Mouse (Mus musculus): ENCODE measurements around the gene Vangl1.
A peak's percentile ranks its signal among the peaks of the same experiment; 100 is the strongest.

The Vangl1 gene

DNA sequence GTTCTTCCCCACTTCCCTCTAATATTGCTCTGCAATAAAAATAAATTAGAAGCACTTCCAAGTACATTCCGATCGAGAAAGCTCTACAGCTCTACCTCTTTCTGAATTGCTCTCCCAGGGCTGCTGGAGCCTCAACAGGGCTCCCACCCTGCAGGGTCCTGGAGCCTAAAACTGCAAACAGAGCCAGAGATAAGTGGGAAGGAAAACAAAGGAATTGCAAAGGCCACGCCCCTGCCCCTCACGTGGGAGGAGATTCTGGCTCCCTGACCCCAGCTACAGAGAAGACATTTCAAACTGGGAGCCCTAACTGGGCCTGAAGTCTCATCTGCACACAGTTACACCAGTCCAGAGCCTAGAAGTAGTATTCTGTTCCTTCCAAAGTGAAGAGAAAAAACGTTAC, 6.7 kb downstream of the Vangl1 start:
- no peak for DNase-seq (ENCODE audit: low read depth)

- no peak for DNase-seq (ENCODE audit: low read depth)
These were observed 7.3 kb downstream of the Vangl1 start for GRCm38 (mm10) chr3:102197152-102197551.

- DNase-seq (ENCODE audit: low read depth): no peak
These were observed 8.3 kb downstream of the Vangl1 start for GRCm38 (mm10) chr3:102196166-102196565.

DNA sequence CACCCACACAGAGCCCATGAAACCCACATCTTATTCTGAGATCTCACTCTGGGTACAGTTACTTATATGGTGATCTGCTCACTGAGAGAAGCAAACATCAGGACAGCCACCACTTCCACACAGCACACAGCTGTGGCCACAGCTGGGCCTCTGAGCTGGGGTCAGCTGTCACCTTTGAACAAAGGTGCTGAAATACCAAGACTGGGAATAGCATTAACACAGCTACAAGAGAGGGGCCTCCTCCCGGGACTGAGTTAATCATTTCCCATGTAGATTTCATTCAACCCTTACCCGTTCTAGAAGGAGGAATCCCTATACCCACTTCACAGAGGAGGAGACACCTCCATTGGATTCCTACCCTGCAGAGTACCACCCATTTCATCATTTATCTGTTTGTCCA, 8.7 kb downstream of the Vangl1 start:
- DNase-seq (ENCODE audit: low read depth): no peak

DNA sequence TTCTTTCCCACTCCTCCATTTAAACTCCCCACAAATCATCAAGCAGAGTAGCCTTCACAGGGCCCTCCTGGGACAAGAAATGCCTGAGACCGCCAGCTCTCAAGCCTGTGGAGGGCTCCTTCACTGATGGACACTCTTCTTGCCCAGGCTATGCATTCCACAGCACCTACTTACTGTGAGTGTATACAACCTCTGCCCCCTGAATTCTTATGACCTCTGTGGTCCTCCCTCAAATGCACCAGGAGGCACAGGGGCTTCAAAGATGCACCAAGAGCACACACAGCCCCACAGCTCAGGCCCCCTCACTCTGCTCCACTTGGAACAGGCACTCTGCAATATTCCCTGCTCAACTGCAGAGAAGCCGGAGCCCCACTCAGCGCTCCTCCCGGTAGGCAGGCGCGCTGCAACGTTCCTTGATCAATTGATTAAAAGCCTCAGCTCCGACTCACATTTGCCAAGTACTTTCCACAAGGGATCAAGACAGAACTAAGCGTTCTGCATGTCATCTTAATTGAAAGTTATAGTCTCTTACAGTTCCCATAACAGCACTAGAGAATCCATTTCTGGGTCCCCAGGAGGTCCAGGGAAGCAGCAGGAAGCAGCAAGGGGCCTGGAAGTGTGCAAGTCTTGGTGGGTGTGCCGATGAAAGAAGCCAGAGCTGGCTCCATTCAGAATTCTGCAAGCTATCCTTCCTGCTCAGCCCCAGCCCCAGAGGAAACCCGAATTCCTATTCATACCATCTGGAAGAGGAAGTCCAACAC, 10.0 kb downstream of the Vangl1 start:
- DNase-seq (ENCODE audit: low read depth): no peak

- DNase-seq (ENCODE audit: low read depth): no peak
These were observed 10.8 kb downstream of the Vangl1 start for GRCm38 (mm10) chr3:102193488-102194290.

GRCm38 (mm10) chr3:102192621-102193020, 11.9 kb downstream of the Vangl1 start:
- no peak for DNase-seq (ENCODE audit: low read depth)

- DNase-seq (ENCODE audit: low read depth): no peak
These were observed 12.9 kb downstream of the Vangl1 start for GRCm38 (mm10) chr3:102191575-102191974.

- DNase-seq (ENCODE audit: low read depth): no peak
These were observed 13.9 kb downstream of the Vangl1 start for GRCm38 (mm10) chr3:102190642-102191041.

- no peak for DNase-seq (ENCODE audit: low read depth)
These were observed 14.5 kb downstream of the Vangl1 start for GRCm38 (mm10) chr3:102190015-102190414.

DNA sequence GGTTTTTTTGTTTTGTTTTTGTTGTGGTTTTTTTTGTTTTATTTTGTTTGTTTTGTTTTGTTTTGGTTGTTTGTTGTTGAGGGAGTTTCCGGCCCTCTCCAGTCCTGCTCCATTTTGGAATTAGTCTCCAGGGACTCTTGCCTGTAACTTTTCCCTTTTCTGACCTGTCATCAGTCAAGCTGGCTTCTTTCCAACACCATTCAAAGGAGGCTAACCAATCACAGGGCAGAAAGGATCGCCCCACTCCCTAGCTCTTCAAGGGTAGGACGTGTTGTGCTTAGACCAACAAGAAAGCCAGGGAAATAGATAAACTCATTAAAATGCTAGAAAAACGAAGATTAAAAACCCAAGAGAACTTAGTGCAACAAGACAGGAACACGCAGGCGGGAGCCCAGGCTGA, 15.5 kb downstream of the Vangl1 start:
- no peak for DNase-seq (ENCODE audit: low read depth)

GRCm38 (mm10) chr3:102187401-102187800, 17.1 kb downstream of the Vangl1 start:
- no peak for DNase-seq (ENCODE audit: low read depth)

DNA sequence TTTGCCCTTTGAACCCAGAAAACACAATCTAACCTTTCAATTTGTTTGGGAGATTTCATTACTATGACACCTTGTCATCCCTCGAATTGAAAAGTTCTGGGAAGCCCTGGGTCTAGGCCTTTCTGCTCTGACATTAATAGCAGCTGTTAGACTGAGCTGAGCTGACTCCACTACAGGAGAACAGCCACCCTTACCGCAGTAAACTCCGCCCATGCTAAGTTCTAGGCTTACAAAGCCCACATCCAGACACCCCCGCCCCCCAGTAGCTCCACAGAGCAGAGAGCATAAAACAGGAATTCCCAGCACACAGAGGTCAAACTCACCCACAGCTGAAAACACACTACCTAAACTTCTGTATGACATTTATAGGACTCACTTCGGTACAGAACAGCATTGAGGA, 19.8 kb downstream of the Vangl1 start:
- no peak for DNase-seq (ENCODE audit: low read depth)

GRCm38 (mm10) chr3:102182601-102183000, 21.9 kb downstream of the Vangl1 start:
- peak; percentile 1 for DNase-seq (ENCODE audit: low read depth)

- no peak for DNase-seq (ENCODE audit: low read depth)
These were observed 23.3 kb downstream of the Vangl1 start for GRCm38 (mm10) chr3:102181191-102181590.

GRCm38 (mm10) chr3:102180746-102181145, 23.7 kb downstream of the Vangl1 start:
- DNase-seq (ENCODE audit: low read depth): no peak

GRCm38 (mm10) chr3:102179869-102180268, 24.6 kb downstream of the Vangl1 start:
- no peak for DNase-seq (ENCODE audit: low read depth)

DNA sequence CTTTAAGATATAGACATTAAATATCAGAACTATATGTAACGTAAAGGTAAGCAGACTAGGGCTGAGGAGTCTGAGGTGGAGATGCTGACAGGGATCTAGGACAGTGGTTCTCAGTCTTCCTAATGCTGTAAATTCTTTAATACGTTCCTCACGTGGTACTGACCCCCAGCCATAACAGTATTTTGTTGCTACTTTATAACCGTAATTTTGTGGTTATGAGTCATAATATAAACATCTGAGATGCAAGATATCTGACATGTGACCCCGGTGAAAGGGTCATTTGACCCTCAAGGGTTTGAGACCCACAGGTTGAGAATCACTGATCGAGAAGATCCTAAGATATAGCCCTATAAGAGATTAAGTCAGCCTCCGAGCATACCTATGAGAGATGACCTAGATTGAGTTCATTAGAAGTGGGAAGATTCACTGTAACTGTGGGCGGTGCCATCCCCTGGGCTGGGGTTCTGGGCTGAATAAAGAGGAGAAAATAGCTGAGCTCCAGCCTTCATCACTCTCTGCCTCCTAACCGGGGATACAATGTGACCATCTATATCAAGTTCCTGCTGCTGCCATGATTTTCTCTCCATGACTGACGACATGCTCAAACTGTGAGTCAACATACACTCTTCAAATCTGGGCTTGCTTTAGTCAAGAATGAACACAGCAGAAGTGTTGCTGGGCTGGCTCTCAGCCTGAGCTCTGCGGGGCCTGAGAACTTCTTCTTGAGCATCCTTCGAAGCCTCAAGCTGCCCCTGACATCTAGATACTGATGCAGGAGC, 26.5 kb downstream of the Vangl1 start:
- DNase-seq (ENCODE audit: low read depth): peak; percentile 5

DNA sequence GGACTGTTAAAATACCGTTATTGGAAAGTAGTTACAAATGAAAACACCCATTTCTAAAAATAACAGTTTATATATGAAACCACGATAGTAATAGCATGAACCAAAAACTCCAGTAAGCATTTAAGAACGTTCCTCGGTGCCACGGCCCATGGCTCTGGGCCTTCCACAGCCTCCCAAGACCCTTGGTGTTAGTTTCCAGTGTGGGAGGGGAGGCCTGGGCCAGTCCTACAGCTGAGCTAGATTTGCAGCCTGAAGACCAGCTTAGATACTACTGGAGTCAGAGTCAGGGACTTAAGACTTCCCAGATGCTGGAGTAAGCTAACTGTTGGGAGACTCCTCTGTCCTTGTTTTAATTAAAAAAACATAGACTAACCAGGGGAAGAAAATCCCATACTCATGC, 28.4 kb downstream of the Vangl1 start:
- DNase-seq (ENCODE audit: low read depth): no peak

- no peak for DNase-seq (ENCODE audit: low read depth)
These were observed 28.8 kb downstream of the Vangl1 start for GRCm38 (mm10) chr3:102175701-102176100.

GRCm38 (mm10) chr3:102174118-102174865, 30.2 kb downstream of the Vangl1 start:
- no peak for DNase-seq (ENCODE audit: low read depth)
